Mouse (Mus musculus) liver, adult 2 months (tissue): ENCODE data around the gene G3bp1. TPM values are rescaled to one million over a fixed set of nuclear protein-coding genes. Genes with fewer than 3 reads are reported as not detected.

Source experiments
- DNase-seq: peaks from one replicate; pipeline ENCODE4 v3.0.0-alpha.2; 2011; ENCODE audit warnings: low read depth, low spot score; ENCODE audit errors: extremely low read depth
- H3K27ac ChIP-seq: fragments of 200-500 bp; replicated peaks from 2 replicates; pipeline ENCODE4 v1.5.1; 2012; ENCODE audit warnings: low read depth, mild to moderate bottlenecking, control low read depth, inconsistent platforms, low read length; ENCODE audit not compliant: insufficient read depth
- H3K27me3 ChIP-seq: fragments of 200-500 bp; 2 replicates; pipeline ENCODE4 v1.6.1; 2012; ENCODE audit warnings: mild to moderate bottlenecking, moderate library complexity, low read length, inconsistent platforms; ENCODE audit not compliant: control insufficient read depth, insufficient read depth
- H3K36me3 ChIP-seq: fragments of 200-500 bp; 2 replicates; pipeline ENCODE4 v1.6.1; 2012; ENCODE audit warnings: low read length, inconsistent platforms; ENCODE audit not compliant: control insufficient read depth, insufficient read depth
- H3K4me1 ChIP-seq: fragments of 200-500 bp; 2 replicates; pipeline ENCODE4 v1.6.1; 2011; ENCODE audit warnings: low read length; ENCODE audit not compliant: control insufficient read depth, insufficient read depth
- H3K4me3 ChIP-seq: fragments of 200-500 bp; 2 replicates; pipeline ENCODE4 v1.5.1; 2011; ENCODE audit warnings: low read depth, mild to moderate bottlenecking, control low read depth, low read length, moderate library complexity; ENCODE audit not compliant: insufficient read depth
- H3K79me2 ChIP-seq: fragments of 200-500 bp; 2 replicates; pipeline ENCODE4 v1.6.1; 2012; ENCODE audit warnings: inconsistent platforms, mild to moderate bottlenecking, low read length, moderate library complexity; ENCODE audit not compliant: control insufficient read depth, insufficient read depth
- H3K9ac ChIP-seq: fragments of 200-500 bp; 2 replicates; pipeline ENCODE4 v1.6.1; 2012; ENCODE audit warnings: low read depth, mild to moderate bottlenecking, control low read depth, inconsistent platforms, low read length
- CTCF ChIP-seq: fragments of 200-500 bp; IDR thresholded peaks from 2 replicates; pipeline ENCODE4 v1.5.1; 2011; ENCODE audit warnings: low read depth, low read length, control low read depth
- POLR2A ChIP-seq: fragments of 200-500 bp; IDR thresholded peaks from 2 replicates; pipeline ENCODE4 v1.6.1; 2011; ENCODE audit warnings: low read length, control low read depth; ENCODE audit not compliant: insufficient read depth; ENCODE audit errors: extremely low read depth
- WGBS: fragments of 180-500 bp; shearing (Covaris S2); methylation state at CpG from one replicate; pipeline ENCODE4 v1.1.7; 2018; 5-methylcytosine and 5-hydroxymethylcytosine counted together
- polyA plus RNA-seq: library from polyadenylated mRNA; depleted of rRNA; stranded (reverse); fragments of >200 nt; gene quantifications from 2 replicates; pipeline ENCODE4 v1.2.3, GENCODE M21; 2012
- total RNA-seq: library from RNA; depleted of rRNA; stranded (reverse); fragments of >200 nt; gene quantifications from 2 replicates; pipeline ENCODE4 v1.2.3, GENCODE M21; 2014

Gene G3bp1
- total and polyA plus RNA-seq, 2 experiments = 14.0 to 15.7 TPM

- 95% methylated on average over 7 of the region's 7 CpGs for WGBS
- no peak overlapping the region for H3K4me3 ChIP-seq
- no peak for DNase-seq
- peaks cover 25% of the 10 kb centered on the region for H3K79me2 ChIP-seq
- H3K4me1 ChIP-seq = peaks cover under 1% of the 10 kb centered on the region; the same call in 1 of the 2 replicates
- H3K9ac ChIP-seq = no peak overlapping the region
- no peak overlapping the region for H3K27ac ChIP-seq
- no peaks in the 10 kb centered on the region for H3K27me3 ChIP-seq
- TF ChIP-seq POLR2A (no peak), CTCF (no peak)
- H3K36me3 ChIP-seq = peaks cover 47% of the 10 kb centered on the region
These were observed 16.0 kb downstream of the G3bp1 start for GRCm38 (mm10) chr11:55485443-55485842.

- Histone ChIP-seq H3K36me3 (peaks cover 76% of the 10 kb centered on the region), H3K79me2 (no peaks in the 10 kb centered on the region; the same call in 1 of the 2 replicates), H3K9ac (no peak overlapping the region), H3K27ac (no peak overlapping the region), H3K27me3 (no peaks in the 10 kb centered on the region), H3K4me1 (no peaks in the 10 kb centered on the region), H3K4me3 (no peak overlapping the region)
- no peak for DNase-seq
- TF ChIP-seq CTCF (no peak), POLR2A (no peak)
- WGBS = 90% methylated on average over 6 of the region's 6 CpGs
These were observed 26.7 kb downstream of the G3bp1 start for GRCm38 (mm10) chr11:55496158-55496557.

- 43% methylated on average over 5 of the region's 5 CpGs for WGBS
- Histone ChIP-seq H3K4me3 (no peak overlapping the region), H3K9ac (no peak overlapping the region), H3K27me3 (no peaks in the 10 kb centered on the region), H3K79me2 (no peaks in the 10 kb centered on the region), H3K36me3 (peaks cover 59% of the 10 kb centered on the region), H3K27ac (no peak overlapping the region), H3K4me1 (no peaks in the 10 kb centered on the region)
- TF ChIP-seq POLR2A = no peak
- peak; percentile 60 for TF ChIP-seq CTCF
- DNase-seq = peak; percentile 60
These were observed 28.4 kb downstream of the G3bp1 start for GRCm38 (mm10) chr11:55497885-55498284.

GRCm38 (mm10) chr11:55501955-55502531 lies 32.6 kb downstream of the G3bp1 start:
- no peak overlapping the region for H3K9ac ChIP-seq
- H3K27ac ChIP-seq = no peak overlapping the region
- DNase-seq = no peak
- 85% methylated on average over 8 of the region's 8 CpGs for WGBS
- H3K4me1 ChIP-seq = no peaks in the 10 kb centered on the region
- H3K4me3 ChIP-seq = no peak overlapping the region
- H3K27me3 ChIP-seq = no peaks in the 10 kb centered on the region
- H3K36me3 ChIP-seq = peaks cover 23% of the 10 kb centered on the region
- no peaks in the 10 kb centered on the region for H3K79me2 ChIP-seq
- TF ChIP-seq POLR2A = no peak
- no peak for TF ChIP-seq CTCF

- Histone ChIP-seq H3K79me2 (no peaks in the 10 kb centered on the region), H3K27me3 (no peaks in the 10 kb centered on the region), H3K27ac (no peak overlapping the region), H3K4me1 (no peaks in the 10 kb centered on the region), H3K36me3 (peaks cover 20% of the 10 kb centered on the region), H3K9ac (no peak overlapping the region), H3K4me3 (no peak overlapping the region)
- DNase-seq = no peak
- no peak for TF ChIP-seq POLR2A
- TF ChIP-seq CTCF = no peak
- WGBS = 49% methylated on average over 5 of the region's 5 CpGs
These were observed 33.4 kb downstream of the G3bp1 start for GRCm38 (mm10) chr11:55502886-55503285.

- 72% methylated on average over 3 of the region's 3 CpGs for WGBS
- Histone ChIP-seq H3K4me3 (no peak overlapping the region), H3K27ac (no peak overlapping the region), H3K27me3 (no peaks in the 10 kb centered on the region), H3K79me2 (no peaks in the 10 kb centered on the region), H3K36me3 (peaks cover 4% of the 10 kb centered on the region; the same call in 1 of the 2 replicates), H3K4me1 (no peaks in the 10 kb centered on the region), H3K9ac (no peak overlapping the region)
- TF ChIP-seq POLR2A (no peak), CTCF (no peak)
- DNase-seq = no peak
These were observed 36.0 kb downstream of the G3bp1 start for GRCm38 (mm10) chr11:55505485-55505884.
